Mouse (Mus musculus) monocyte, adult 5-6 weeks (primary cell): ENCODE results near the gene Ppp2ca. TPM values are rescaled to one million over a fixed set of nuclear protein-coding genes. Genes with fewer than 3 reads are reported as not detected.
"Not testable (repeated sequence)": the region's sequence is repeated elsewhere in the genome, so short reads cannot be mapped to it uniquely, and the experiment has no call there.

Experiments
- ATAC-seq: fragments of 153-309, 156-312 bp; replicated peaks from 2 replicates; pipeline ENCODE4 v1.8.0; 2017; ENCODE audit warnings: mild to moderate bottlenecking; ENCODE audit not compliant: low TSS enrichment, insufficient number of reproducible peaks, severe bottlenecking, poor library complexity, low FRiP score
- total RNA-seq: library from RNA; stranded (forward); fragments of 200-1000, 200-491, 200-594 nt; gene quantifications from 3 replicates; pipeline ENCODE4 v1.2.3, GENCODE M21; 2017

Ppp2ca gene
- total RNA-seq, 1 experiment from 2014 or later, result 227 TPM

DNA sequence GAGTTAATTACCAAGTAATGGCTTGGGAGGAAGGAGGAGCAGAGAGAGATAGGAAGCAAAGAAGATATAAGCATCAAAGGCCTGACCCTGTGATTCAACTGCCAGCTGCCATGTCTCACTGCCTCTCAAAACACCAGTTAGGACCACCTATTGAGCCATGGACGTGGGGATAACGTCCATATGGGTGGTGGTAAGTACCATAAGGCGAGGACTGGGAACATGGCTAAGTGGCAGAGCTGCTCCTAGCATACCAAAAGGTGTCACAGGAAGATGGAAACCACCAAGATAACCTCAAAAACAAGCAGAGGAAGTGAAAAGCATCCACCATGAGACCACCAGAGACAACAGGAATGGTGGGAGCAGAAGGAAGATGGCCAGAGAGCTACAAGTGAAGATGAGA, 28.7 kb downstream of the Ppp2ca start:
- no peak for ATAC-seq

DNA sequence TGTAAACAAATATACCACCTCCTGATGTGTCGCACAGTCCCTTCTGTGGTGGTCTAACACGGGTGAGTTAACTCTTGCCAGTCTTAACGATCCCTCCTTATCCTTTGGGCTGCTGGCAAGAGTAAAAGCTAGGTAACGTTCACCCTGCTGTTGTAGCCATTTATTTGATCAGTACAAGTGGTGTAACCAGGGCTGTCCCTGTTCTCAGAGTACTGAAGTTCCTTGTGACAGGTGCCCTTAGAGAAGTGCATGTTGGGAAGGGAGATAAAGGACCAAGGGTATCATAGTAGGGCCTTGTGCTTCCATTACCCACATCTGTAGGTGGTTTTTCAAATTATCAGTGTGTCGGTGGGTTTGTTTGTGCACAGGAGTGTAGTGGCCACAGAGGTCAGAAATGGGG, 29.3 kb downstream of the Ppp2ca start:
- no peak for ATAC-seq

DNA sequence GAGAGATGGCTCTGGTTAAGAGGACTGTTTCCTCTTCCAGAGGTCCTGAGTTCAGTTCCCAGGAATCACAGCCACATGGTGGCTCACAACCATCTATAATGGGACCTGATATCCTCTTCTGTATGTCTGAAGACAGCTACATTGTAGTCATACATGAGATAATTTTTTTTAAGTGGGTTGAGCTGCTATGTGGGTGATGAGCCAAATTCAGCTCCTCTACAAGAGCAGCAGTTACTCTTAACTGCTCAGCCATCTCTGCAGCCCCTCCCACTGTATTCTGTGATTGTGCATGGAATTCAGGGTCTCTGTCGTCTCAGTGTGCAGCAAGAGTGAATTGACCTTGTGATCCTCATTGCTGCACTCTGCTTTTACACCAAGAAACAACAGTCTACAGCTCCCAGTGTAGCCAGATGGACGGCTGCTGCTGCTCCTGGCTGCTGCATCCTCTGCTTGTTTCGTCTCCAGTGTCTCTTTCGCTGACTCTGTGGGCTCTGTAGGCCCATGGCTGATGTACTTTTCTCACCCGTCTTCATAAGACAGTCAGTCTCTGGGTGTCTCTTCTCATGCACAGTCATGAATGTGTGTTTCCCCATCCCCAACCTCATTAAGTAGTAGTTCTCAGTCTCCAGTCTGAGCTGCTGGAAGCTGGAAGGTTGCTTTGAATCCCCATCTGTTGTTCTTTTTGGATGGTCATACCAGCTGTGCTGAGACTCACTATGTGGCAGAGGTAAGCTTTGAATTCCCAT, 30.0 kb downstream of the Ppp2ca start:
- no peak for ATAC-seq

DNA sequence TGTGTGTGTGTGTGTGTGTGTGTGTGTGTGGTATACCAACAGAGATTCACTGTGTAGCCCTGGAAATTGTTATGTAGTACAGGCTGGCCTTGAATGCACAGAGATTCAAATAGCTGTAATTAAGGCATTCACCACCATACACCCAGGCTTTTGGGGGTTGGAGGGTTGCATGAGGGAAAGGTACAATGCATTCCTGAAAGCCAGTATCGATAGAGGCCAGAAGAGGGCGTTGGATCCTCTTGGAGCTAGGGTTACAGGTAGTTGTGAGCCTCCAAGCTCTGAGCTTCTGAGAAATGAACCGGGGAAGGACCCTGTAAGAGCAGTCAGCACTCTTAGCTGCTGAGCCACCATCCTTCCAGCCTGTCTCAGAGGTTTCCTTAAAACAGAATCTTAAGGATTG, 30.7 kb downstream of the Ppp2ca start:
- no peak for ATAC-seq

DNA sequence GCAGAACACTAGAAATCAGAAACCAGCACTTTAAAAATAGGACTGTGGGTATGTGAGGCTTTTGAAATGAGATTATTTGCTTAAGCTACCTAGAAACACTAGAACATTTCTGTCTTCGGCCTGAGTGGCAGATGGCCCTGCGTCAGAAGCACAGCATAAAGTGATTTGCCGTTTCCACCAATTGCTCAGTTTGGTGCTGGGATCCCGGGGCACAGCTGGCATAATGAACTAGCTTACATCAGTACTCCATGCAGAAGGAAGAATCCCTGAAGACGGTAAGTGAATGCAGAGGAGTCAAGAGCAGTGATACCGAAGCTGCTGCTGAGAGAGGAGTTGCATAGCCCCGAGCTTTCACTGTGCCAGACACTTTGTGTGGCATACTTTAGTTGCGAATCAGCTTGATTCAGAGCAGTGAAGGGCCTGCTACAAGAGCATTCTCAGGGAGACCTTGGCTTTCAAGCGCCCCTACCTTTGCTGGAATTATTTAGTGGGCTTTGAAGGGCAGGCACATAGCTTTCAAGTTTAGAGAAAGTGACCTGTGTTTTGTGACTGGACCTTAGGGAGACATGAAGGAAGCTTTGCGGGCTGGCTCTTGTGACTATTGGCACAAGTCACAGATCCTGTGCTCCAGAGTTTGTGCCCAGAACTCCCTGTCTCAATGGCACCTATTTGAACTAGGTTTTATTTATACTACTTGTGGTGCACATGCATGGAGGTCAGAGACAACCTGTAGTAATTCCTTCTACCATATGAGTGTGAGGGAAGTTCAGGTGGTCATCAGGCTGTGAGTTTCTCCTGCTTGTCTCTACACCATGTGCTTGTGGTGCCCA, 31.4 kb downstream of the Ppp2ca start:
- no peak for ATAC-seq

DNA sequence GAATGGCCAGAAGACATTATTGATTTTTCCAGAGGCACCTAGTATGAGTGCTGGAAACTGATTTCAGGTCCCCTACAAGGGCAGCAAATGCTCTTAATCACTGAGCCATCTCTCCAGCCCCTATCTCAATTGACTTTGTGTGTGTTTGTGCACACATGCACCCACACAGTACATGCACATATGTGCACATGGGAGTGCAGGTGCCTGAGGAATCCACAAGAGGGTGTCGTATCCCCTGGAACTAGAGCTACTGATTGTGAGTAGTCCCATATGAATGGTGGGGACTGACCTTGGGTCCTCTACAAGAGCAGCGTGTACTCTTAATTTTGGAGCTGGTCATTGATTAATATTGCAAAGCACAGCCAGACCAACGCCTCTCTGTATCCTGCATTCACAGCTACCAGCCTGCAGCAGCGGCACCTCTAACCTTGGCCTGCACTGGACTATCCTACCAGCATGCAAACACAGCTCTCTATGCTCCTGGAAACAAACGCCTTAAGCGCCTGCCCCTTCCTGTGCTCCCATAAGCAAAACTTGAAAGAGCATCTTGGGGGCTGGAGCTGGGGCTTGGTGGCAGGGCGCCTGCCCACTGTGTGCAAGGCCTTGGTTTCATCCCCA, 32.1 kb downstream of the Ppp2ca start:
- 0 out of 2 replicates have a peak, but pooled peaks have one; percentile 34 for ATAC-seq

DNA sequence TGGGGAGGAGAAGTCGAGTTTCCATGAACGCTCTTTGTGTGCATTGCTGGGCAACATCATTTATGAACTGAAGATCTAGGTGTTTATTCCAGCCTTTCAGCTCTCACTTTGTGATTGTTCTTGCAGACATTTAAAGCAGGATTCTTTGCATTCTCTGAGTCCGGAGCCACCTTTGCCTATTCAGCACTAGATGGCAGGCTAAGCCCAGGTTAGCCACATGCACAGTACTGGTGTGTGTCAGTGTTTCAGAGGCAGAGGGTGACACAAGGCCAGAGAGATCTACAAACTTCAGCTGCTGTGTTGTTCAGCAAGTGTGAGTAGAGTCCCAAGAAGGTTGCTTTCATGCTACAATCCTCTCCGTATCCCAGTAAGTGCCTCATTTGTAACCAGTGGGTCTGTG, 45.2 kb downstream of the Ppp2ca start:
- ATAC-seq, result not testable (repeated sequence)

DNA sequence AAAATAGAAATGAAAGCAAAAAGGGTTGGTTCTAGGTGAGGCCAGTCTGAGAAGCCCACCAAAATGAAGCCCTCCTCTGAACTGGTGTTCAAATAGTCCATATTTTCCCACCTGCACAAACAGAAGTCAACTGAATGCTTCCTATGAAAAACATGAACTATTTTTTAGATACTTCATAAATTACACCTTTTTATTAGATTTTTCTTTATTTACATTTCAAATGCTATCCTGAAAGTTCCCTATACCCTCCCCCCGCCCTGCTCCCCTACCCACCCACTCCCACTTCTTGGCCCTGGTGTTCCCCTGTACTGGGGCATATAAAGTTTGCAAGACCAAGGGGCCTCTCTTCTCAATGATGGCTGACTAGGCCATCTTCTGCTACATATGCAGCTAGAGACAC, 46.9 kb downstream of the Ppp2ca start, which contains the start of gene Olfr1373:
Olfr1373 (minus strand) TSS at position 101 of the 400 bp plus-strand sequence.
- ATAC-seq, result not testable (repeated sequence)

DNA sequence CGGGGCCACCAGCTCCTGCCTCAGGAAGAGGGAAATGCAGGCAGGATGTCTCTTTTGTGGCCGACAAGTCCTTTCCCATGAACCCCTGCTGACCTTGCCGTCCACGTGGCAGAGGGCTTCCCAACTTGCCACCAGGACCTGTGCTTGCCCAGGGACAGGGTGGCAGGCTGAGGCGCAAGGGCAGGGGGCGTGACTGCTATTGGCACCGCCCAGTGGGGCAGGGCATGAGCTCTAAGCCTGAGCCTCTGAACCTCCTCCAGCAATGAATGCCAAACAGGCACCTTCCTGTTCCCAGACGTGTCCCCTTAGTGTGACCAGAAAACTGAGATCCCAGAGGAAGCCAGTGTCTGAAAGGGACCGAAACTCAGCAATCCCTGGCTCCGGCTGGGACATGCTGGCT, 65.4 kb downstream of the Ppp2ca start:
- ATAC-seq, result no peak

DNA sequence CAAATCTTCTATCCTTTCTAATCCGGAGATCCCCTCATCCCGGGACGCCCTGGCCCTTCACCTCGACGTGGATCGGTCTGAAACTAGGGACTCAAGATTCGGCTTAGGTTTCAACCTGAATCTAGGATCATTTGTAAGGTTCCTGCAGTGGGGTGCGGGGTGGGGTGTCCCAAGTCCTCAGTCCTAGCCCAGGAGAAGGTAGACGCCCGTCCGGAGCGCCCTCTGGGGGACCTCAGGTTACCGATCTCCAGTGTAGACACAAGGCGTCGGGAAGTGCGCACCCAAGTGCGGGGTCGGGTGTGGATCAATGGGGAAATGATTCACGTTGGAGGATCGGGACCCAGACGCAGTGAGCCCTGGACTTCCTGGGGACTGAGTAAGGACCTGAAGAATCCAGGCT, 68.6 kb downstream of the Ppp2ca start:
- ATAC-seq, result no peak

DNA sequence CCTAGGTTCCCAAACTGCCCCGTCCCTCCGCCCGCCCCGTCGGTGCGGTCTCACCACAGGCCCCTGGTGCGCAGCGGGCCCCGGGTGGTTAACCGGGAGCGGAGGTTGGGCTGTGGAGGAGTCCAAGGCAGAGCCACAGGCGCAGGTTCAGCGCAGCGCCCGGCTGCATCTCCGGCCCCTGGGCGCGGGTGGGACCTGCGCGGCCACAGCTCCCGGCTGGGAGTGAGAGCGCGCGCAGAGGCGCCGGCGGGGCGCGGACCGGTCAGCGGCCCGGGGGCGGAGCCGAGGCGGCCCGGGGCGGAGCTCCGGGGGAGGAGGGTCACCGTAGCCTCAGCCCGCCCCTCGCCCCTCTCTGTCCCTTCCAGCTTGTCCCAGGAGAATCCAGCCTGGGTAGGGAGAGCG, 69.4 kb downstream of the Ppp2ca start:
- not testable (repeated sequence) for ATAC-seq

DNA sequence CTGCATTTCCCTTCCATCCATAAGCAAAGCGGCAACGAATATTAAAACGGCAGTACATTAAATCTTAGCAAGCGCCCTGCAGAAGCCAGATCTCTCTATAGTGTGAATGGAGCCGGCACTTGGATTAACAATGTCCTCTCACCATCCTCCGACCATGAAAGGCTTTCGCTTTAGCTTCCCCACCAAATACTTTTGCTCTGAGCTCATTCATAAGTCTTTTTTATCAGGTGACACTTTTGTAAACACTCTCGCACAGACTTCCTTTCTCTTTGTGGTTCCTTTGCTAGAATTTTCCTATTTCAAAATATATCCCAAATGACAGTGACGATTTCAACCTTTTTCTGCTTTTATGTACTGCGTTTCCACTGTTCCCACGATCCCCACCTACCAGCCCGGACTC, 70.0 kb downstream of the Ppp2ca start:
- no peak for ATAC-seq

Other genes with a start within 250 kb of the Ppp2ca start
- gene Jade2, start 241.0 kb upstream of the Ppp2ca start, total RNA-seq, result 33.1 to 54.1 TPM (median 36.5 TPM) in 3 replicates
- gene Cdkn2aipnl, start 131.0 kb upstream of the Ppp2ca start, total RNA-seq, result 45.8 to 58.1 TPM (median 49.2 TPM) in 3 replicates
- 158 to 210 TPM (median 163 TPM) in 3 replicates for gene Ube2b, start 97.9 kb upstream of the Ppp2ca start, total RNA-seq
- 2.7 to 7.1 TPM (median 3.7 TPM) in 3 replicates for gene Cdkl3, start 94.5 kb upstream of the Ppp2ca start, total RNA-seq
- gene Olfr1373, start 46.8 kb downstream of the Ppp2ca start, total RNA-seq, result not detected in 3 replicates
- gene Olfr1371, start 115.3 kb downstream of the Ppp2ca start, total RNA-seq, result not detected in 3 replicates
- 108 to 155 TPM (median 147 TPM) in 3 replicates for gene Skp1a, start 133.3 kb downstream of the Ppp2ca start, total RNA-seq
- gene Tcf7, start 184.3 kb downstream of the Ppp2ca start, total RNA-seq, result 3.4 to 17.2 TPM (median 3.9 TPM) in 3 replicates